Mouse (Mus musculus) intestine, embryonic 15.5 days (tissue): Measurements from ENCODE around the gene Stk40. TPM values are rescaled to one million over a fixed set of nuclear protein-coding genes. Genes with fewer than 3 reads are reported as not detected.
A peak's percentile ranks its signal among the peaks of the same experiment; 100 is the strongest.

Source experiments
- ATAC-seq: fragments of 200-750 bp; cut with Nextera tagmentation; 2 replicates; pipeline ENCODE4 v1.8.0; 2017; ENCODE audit warnings: moderate TSS enrichment, moderate library complexity
- H3K27ac ChIP-seq: fragments of 300-500 bp; sonication (generic); 2 replicates; pipeline ENCODE4 v1.5.1; 2015; ENCODE audit warnings: mild to moderate bottlenecking, inconsistent platforms
- H3K27me3 ChIP-seq: fragments of 300-500 bp; sonication (generic); replicated peaks from 2 replicates; pipeline ENCODE4 v1.6.1; 2015; ENCODE audit warnings: inconsistent platforms
- H3K36me3 ChIP-seq: fragments of 300-500 bp; sonication (generic); 2 replicates; pipeline ENCODE4 v1.6.1; 2015; ENCODE audit warnings: inconsistent platforms
- H3K4me1 ChIP-seq: fragments of 300-500 bp; sonication (generic); replicated peaks from 2 replicates; pipeline ENCODE4 v1.6.1; 2015; ENCODE audit warnings: inconsistent platforms
- H3K4me2 ChIP-seq: fragments of 300-500 bp; sonication (generic); replicated peaks from 2 replicates; pipeline ENCODE4 v1.6.1; 2015; ENCODE audit warnings: mild to moderate bottlenecking, inconsistent platforms
- H3K4me3 ChIP-seq: fragments of 300-500 bp; sonication (generic); replicated peaks from 2 replicates; pipeline ENCODE4 v1.5.1; 2015; ENCODE audit warnings: inconsistent platforms
- H3K9ac ChIP-seq: fragments of 300-500 bp; sonication (generic); 2 replicates; pipeline ENCODE4 v1.6.1; 2015; ENCODE audit warnings: inconsistent platforms
- H3K9me3 ChIP-seq: fragments of 300-500 bp; sonication (generic); 2 replicates; pipeline ENCODE4 v1.6.1; 2016; ENCODE audit warnings: inconsistent platforms
- WGBS: fragments of 180-500 bp; shearing (Covaris S2); methylation state at CpG from one replicate; pipeline ENCODE4 v1.1.7; 2015; 5-methylcytosine and 5-hydroxymethylcytosine counted together
- polyA plus RNA-seq: library from polyadenylated mRNA; unstranded; fragments of >200 nt; fragmentation: Nextera tagmentation; extraction: Ambion mirVana; gene quantifications from 2 replicates; pipeline ENCODE4 v1.2.1, GENCODE M21; 2015

The Stk40 gene
- polyA plus RNA-seq, 1 experiment from 2014 or later, result 29.5 TPM

- H3K36me3 ChIP-seq, result no peaks in the 10 kb centered on the region
- 87% methylated on average over 9 of the region's 9 CpGs for WGBS
- H3K4me3 ChIP-seq, result no peak overlapping the region
- no peak for ATAC-seq
- H3K4me2 ChIP-seq, result no peak overlapping the region
- peaks cover 16% of the 10 kb centered on the region for H3K4me1 ChIP-seq
- no peak overlapping the region for H3K9ac ChIP-seq
- H3K27ac ChIP-seq, result no peak overlapping the region
- no peaks in the 10 kb centered on the region for H3K27me3 ChIP-seq
- no peaks in the 10 kb centered on the region for H3K9me3 ChIP-seq
Observed at GRCm38 (mm10) chr4:126115411-126115810, 11.7 kb downstream of the Stk40 start.

- ATAC-seq, result no peak
- no peak overlapping the region for H3K9ac ChIP-seq
- H3K4me1 ChIP-seq, result peaks cover 10% of the 10 kb centered on the region
- no peak overlapping the region for H3K4me2 ChIP-seq
- no peaks in the 10 kb centered on the region for H3K27me3 ChIP-seq
- H3K27ac ChIP-seq, result no peak overlapping the region
- no peaks in the 10 kb centered on the region for H3K36me3 ChIP-seq
- no peak overlapping the region for H3K4me3 ChIP-seq
- no peaks in the 10 kb centered on the region for H3K9me3 ChIP-seq
- WGBS, result 69% methylated on average over 6 of the region's 6 CpGs
Observed at GRCm38 (mm10) chr4:126115871-126116521, 12.2 kb downstream of the Stk40 start.

- 0 out of 2 replicates have a peak, but pooled peaks cover 4% of the 10 kb centered on the region for H3K36me3 ChIP-seq
- H3K4me2 ChIP-seq, result no peak overlapping the region
- no peak overlapping the region for H3K9ac ChIP-seq
- H3K9me3 ChIP-seq, result no peaks in the 10 kb centered on the region
- no peak overlapping the region for H3K27ac ChIP-seq
- peaks cover 7% of the 10 kb centered on the region for H3K4me1 ChIP-seq
- 82% methylated on average over 8 of the region's 8 CpGs for WGBS
- no peaks in the 10 kb centered on the region for H3K27me3 ChIP-seq
- ATAC-seq, result no peak
- no peak overlapping the region for H3K4me3 ChIP-seq
Observed at GRCm38 (mm10) chr4:126117116-126117515, 13.4 kb downstream of the Stk40 start.

GRCm38 (mm10) chr4:126118651-126119050 lies 14.9 kb downstream of the Stk40 start:
- H3K36me3 ChIP-seq, result 0 out of 2 replicates have a peak, but pooled peaks cover 4% of the 10 kb centered on the region
- H3K9me3 ChIP-seq, result no peaks in the 10 kb centered on the region
- WGBS, result 83% methylated on average over 4 of the region's 4 CpGs
- H3K4me1 ChIP-seq, result peaks cover 7% of the 10 kb centered on the region
- H3K4me2 ChIP-seq, result no peak overlapping the region
- ATAC-seq, result no peak
- no peak overlapping the region for H3K4me3 ChIP-seq
- H3K9ac ChIP-seq, result no peak overlapping the region
- no peak overlapping the region for H3K27ac ChIP-seq
- no peaks in the 10 kb centered on the region for H3K27me3 ChIP-seq

- no peak overlapping the region for H3K9ac ChIP-seq
- ATAC-seq, result no peak
- H3K27me3 ChIP-seq, result no peaks in the 10 kb centered on the region
- WGBS, result 83% methylated on average over 1 of the region's 1 CpGs
- H3K36me3 ChIP-seq, result 0 out of 2 replicates have a peak, but pooled peaks cover 4% of the 10 kb centered on the region
- H3K4me1 ChIP-seq, result peaks cover 3% of the 10 kb centered on the region; the same call in 1 of the 2 replicates
- no peaks in the 10 kb centered on the region for H3K9me3 ChIP-seq
- no peak overlapping the region for H3K4me3 ChIP-seq
- H3K4me2 ChIP-seq, result no peak overlapping the region
- H3K27ac ChIP-seq, result no peak overlapping the region
Observed at GRCm38 (mm10) chr4:126119051-126119450, 15.3 kb downstream of the Stk40 start.

- ATAC-seq, result no peak
- no peak overlapping the region for H3K9ac ChIP-seq
- no peaks in the 10 kb centered on the region for H3K9me3 ChIP-seq
- no peak overlapping the region for H3K4me2 ChIP-seq
- H3K36me3 ChIP-seq, result peaks cover 7% of the 10 kb centered on the region; the same call in 1 of the 2 replicates
- WGBS, result 92% methylated on average over 5 of the region's 5 CpGs
- H3K27me3 ChIP-seq, result no peaks in the 10 kb centered on the region
- no peak overlapping the region for H3K4me3 ChIP-seq
- no peaks in the 10 kb centered on the region for H3K4me1 ChIP-seq
- no peak overlapping the region for H3K27ac ChIP-seq
Observed at GRCm38 (mm10) chr4:126120052-126120451, 16.3 kb downstream of the Stk40 start.

- Histone ChIP-seq H3K27me3 (no peaks in the 10 kb centered on the region), H3K27ac (no peak overlapping the region), H3K36me3 (peaks cover 9% of the 10 kb centered on the region), H3K4me3 (no peak overlapping the region), H3K4me1 (no peaks in the 10 kb centered on the region), H3K4me2 (no peak overlapping the region), H3K9ac (no peak overlapping the region), H3K9me3 (no peaks in the 10 kb centered on the region)
- 93% methylated on average over 2 of the region's 2 CpGs for WGBS
- ATAC-seq, result no peak
Observed at GRCm38 (mm10) chr4:126120506-126120905, 16.7 kb downstream of the Stk40 start.

GRCm38 (mm10) chr4:126123309-126124040 lies 19.7 kb downstream of the Stk40 start:
- Histone ChIP-seq H3K27me3 (no peaks in the 10 kb centered on the region), H3K4me3 (no peak overlapping the region), H3K9ac (no peak overlapping the region), H3K4me2 (no peak overlapping the region), H3K9me3 (no peaks in the 10 kb centered on the region), H3K27ac (no peak overlapping the region), H3K36me3 (peaks cover 19% of the 10 kb centered on the region), H3K4me1 (no peaks in the 10 kb centered on the region)
- WGBS, result 85% methylated on average over 10 of the region's 10 CpGs
- ATAC-seq, result no peak

- Histone ChIP-seq H3K4me1 (peaks cover 37% of the 10 kb centered on the region), H3K27me3 (no peaks in the 10 kb centered on the region), H3K9me3 (no peaks in the 10 kb centered on the region), H3K4me3 (no peak overlapping the region), H3K27ac (peak overlapping the region; percentile 75), H3K9ac (no peak overlapping the region), H3K4me2 (peak overlapping the region; percentile 24; the same call in 1 of the 2 replicates), H3K36me3 (peaks cover 26% of the 10 kb centered on the region)
- peak; percentile 68 for ATAC-seq
- WGBS, result 35% methylated on average over 11 of the region's 11 CpGs
Observed at GRCm38 (mm10) chr4:126130502-126130901, 26.7 kb downstream of the Stk40 start.

- Histone ChIP-seq H3K27ac (peak overlapping the region; percentile 45; the same call in 1 of the 2 replicates), H3K4me1 (peaks cover 37% of the 10 kb centered on the region), H3K9me3 (no peaks in the 10 kb centered on the region), H3K36me3 (peaks cover 29% of the 10 kb centered on the region), H3K4me3 (no peak overlapping the region), H3K4me2 (no peak overlapping the region), H3K27me3 (no peaks in the 10 kb centered on the region), H3K9ac (no peak overlapping the region)
- 56% methylated on average over 10 of the region's 10 CpGs for WGBS
- ATAC-seq, result no peak
Observed at GRCm38 (mm10) chr4:126131290-126132121, 27.7 kb downstream of the Stk40 start.

- 63% methylated on average over 6 of the region's 6 CpGs for WGBS
- Histone ChIP-seq H3K9me3 (no peaks in the 10 kb centered on the region), H3K4me1 (peaks cover 37% of the 10 kb centered on the region), H3K4me3 (no peak overlapping the region), H3K9ac (no peak overlapping the region), H3K4me2 (no peak overlapping the region), H3K27me3 (no peaks in the 10 kb centered on the region), H3K27ac (peak overlapping the region; percentile 45; the same call in 1 of the 2 replicates), H3K36me3 (peaks cover 28% of the 10 kb centered on the region)
- ATAC-seq, result no peak
Observed at GRCm38 (mm10) chr4:126132636-126133264, 29.0 kb downstream of the Stk40 start.

- no peak for ATAC-seq
- no peaks in the 10 kb centered on the region for H3K9me3 ChIP-seq
- H3K27ac ChIP-seq, result no peak overlapping the region
- peaks cover 37% of the 10 kb centered on the region for H3K4me1 ChIP-seq
- H3K27me3 ChIP-seq, result no peaks in the 10 kb centered on the region
- H3K4me3 ChIP-seq, result no peak overlapping the region
- peaks cover 30% of the 10 kb centered on the region for H3K36me3 ChIP-seq
- H3K4me2 ChIP-seq, result no peak overlapping the region
- H3K9ac ChIP-seq, result no peak overlapping the region
- 95% methylated on average over 4 of the region's 4 CpGs for WGBS
Observed at GRCm38 (mm10) chr4:126134236-126134635, 30.5 kb downstream of the Stk40 start.
